Mouse (Mus musculus) left cerebral cortex, postnatal 4 days (tissue): ENCODE results near the gene Mad2l2. TPM values are rescaled to one million over a fixed set of nuclear protein-coding genes. Genes with fewer than 3 reads are reported as not detected.
"Not testable (repeated sequence)": the region's sequence is repeated elsewhere in the genome, so short reads cannot be mapped to it uniquely, and the experiment has no call there.

Experiments used
- DNase-seq: peaks from one replicate; pipeline ENCODE4 v3.0.0-alpha.2; 2022
- intact Hi-C: fragments of 180-260 bp; cut with DNase I; formaldehyde crosslinking; loops from one replicate; pipeline ENCODE4 v1.15.1; 2025
- total RNA-seq, 2 experiments: library from RNA; stranded (reverse); gene quantifications; 2 replicates each; pipeline ENCODE4 v1.2.3; 2021

The Mad2l2 gene
- total RNA-seq, 2 experiments from 2014 or later = 53.0 to 55.4 TPM

- peak; percentile 77 for DNase-seq
- intact Hi-C loops = no loop called here
These were observed 22.4 kb upstream of the Mad2l2 start for GRCm38 (mm10) chr4:148107621-148108291.

GRCm38 (mm10) chr4:148108565-148109100, 21.6 kb upstream of the Mad2l2 start:
- no peak for DNase-seq
- intact Hi-C loops = no loop called here

- DNase-seq = no peak
- intact Hi-C loops = no loop called here
These were observed 21.0 kb upstream of the Mad2l2 start for GRCm38 (mm10) chr4:148109215-148109614.

- no peak for DNase-seq
- intact Hi-C loops = no loop called here
These were observed 17.7 kb upstream of the Mad2l2 start for GRCm38 (mm10) chr4:148112519-148112918.

GRCm38 (mm10) chr4:148114758-148115391, 15.3 kb upstream of the Mad2l2 start:
- intact Hi-C loops = loop anchor here (2.0 to 5.0 kb wide), 2 partner anchors 37 to 50 kb away; partner anchors contain the start of gene Fbxo6

GRCm38 (mm10) chr4:148115467-148115866, 14.7 kb upstream of the Mad2l2 start:
- no peak for DNase-seq
- intact Hi-C loops = loop anchor here (2.0 to 5.0 kb wide), 2 partner anchors 37 to 49 kb away; partner anchors contain the start of gene Fbxo6

More at GRCm38 (mm10) chr4:148114758-148115391, 15.3 kb upstream of the Mad2l2 start:
- peak; percentile 90 for DNase-seq

- intact Hi-C loops = loop anchor here (5.0 kb wide), 1 partner anchor 36 kb away; the partner anchor contains the start of gene Fbxo6
- no peak for DNase-seq
These were observed 13.5 kb upstream of the Mad2l2 start for GRCm38 (mm10) chr4:148116657-148117056.

- DNase-seq = no peak
- intact Hi-C loops = loop anchor here (5.0 kb wide), 1 partner anchor 35 kb away; the partner anchor contains the start of gene Fbxo6
These were observed 12.8 kb upstream of the Mad2l2 start for GRCm38 (mm10) chr4:148117392-148117791.

- intact Hi-C loops = loop anchor here (5.0 kb wide), 1 partner anchor 33 kb away; the partner anchor contains the start of gene Fbxo6
- not testable (repeated sequence) for DNase-seq
These were observed 10.6 kb upstream of the Mad2l2 start for GRCm38 (mm10) chr4:148119578-148119977.

GRCm38 (mm10) chr4:148120555-148120954, 9.6 kb upstream of the Mad2l2 start:
- peak; percentile 66 for DNase-seq
- intact Hi-C loops = no loop called here

GRCm38 (mm10) chr4:148121362-148121761, 8.8 kb upstream of the Mad2l2 start:
- DNase-seq = peak; percentile 98
- intact Hi-C loops = no loop called here

- peak; percentile 90 for DNase-seq
- intact Hi-C loops = no loop called here
These were observed 8.0 kb upstream of the Mad2l2 start for GRCm38 (mm10) chr4:148121982-148122693.

- intact Hi-C loops = no loop called here
- no peak for DNase-seq
These were observed 7.5 kb upstream of the Mad2l2 start for GRCm38 (mm10) chr4:148122694-148123066.

- intact Hi-C loops = no loop called here
- no peak for DNase-seq
These were observed 1.9 kb upstream of the Mad2l2 start for GRCm38 (mm10) chr4:148128241-148128640.

GRCm38 (mm10) chr4:148128672-148129071, 1.5 kb upstream of the Mad2l2 start:
- no peak for DNase-seq
- intact Hi-C loops = no loop called here

- DNase-seq = peak; percentile 90
- intact Hi-C loops = no loop called here
These were observed 603 bp downstream of the Mad2l2 start, which contains the start of gene Draxin for GRCm38 (mm10) chr4:148130561-148131413. Gene Draxin (minus strand): TSS chr4:148130698.

- intact Hi-C loops = no loop called here
- DNase-seq = peak; percentile 53
These were observed 1.4 kb downstream of the Mad2l2 start for GRCm38 (mm10) chr4:148131497-148132081.

GRCm38 (mm10) chr4:148134988-148135387, 4.8 kb downstream of the Mad2l2 start:
- intact Hi-C loops = no loop called here
- no peak for DNase-seq

GRCm38 (mm10) chr4:148137503-148137902, 7.3 kb downstream of the Mad2l2 start:
- intact Hi-C loops = no loop called here

GRCm38 (mm10) chr4:148139767-148140097, 9.5 kb downstream of the Mad2l2 start:
- intact Hi-C loops = no loop called here
- no peak for DNase-seq

More at GRCm38 (mm10) chr4:148137503-148137902, 7.3 kb downstream of the Mad2l2 start:
- DNase-seq = peak; percentile 54
